Mouse (Mus musculus) left cerebral cortex, adult 2 months (tissue): ENCODE data around the gene Stmn1. TPM values are rescaled to one million over a fixed set of nuclear protein-coding genes. Genes with fewer than 3 reads are reported as not detected.
"Not testable (repeated sequence)": the region's sequence is repeated elsewhere in the genome, so short reads cannot be mapped to it uniquely, and the experiment has no call there.

ENCODE experiments used
- DNase-seq, 2 experiments: peaks; one replicate each; pipeline ENCODE4 v3.0.0; 2021 to 2022; ENCODE audit warnings: low spot score in 2 of 2, mixed read lengths in 1 of 2; ENCODE audit errors: extremely low spot score in 1 of 2
- H3K27ac ChIP-seq: fragments of 200-600 bp; 2 replicates; pipeline ENCODE4 v1.8.1; 2022
- H3K4me3 ChIP-seq: fragments of 200-600 bp; 2 replicates; pipeline ENCODE4 v1.8.1; 2022
- CTCF ChIP-seq: fragments of 200-600 bp; IDR thresholded peaks from 2 replicates; pipeline ENCODE4 v1.8.1; 2022; ENCODE audit warnings: antibody characterized with exemption, mild to moderate bottlenecking, moderate library complexity
- intact Hi-C: fragments of 180-260 bp; cut with DNase I; formaldehyde crosslinking; loops from one replicate; pipeline ENCODE4 v1.15.1; 2025
- total RNA-seq, 2 experiments: library from RNA; stranded (reverse); gene quantifications; 2 replicates each; pipeline ENCODE4 v1.2.3; 2021

Stmn1 gene
- total RNA-seq, 2 experiments from 2014 or later, result 990 to 1,034 TPM

- H3K4me3 ChIP-seq, result no peak overlapping the region
- DNase-seq, result no peak
- intact Hi-C loops, result no loop called here
- no peak overlapping the region for H3K27ac ChIP-seq
- TF ChIP-seq CTCF, result no peak
Measured at GRCm38 (mm10) chr4:134491716-134492115, 23.6 kb downstream of the Stmn1 start.

DNA sequence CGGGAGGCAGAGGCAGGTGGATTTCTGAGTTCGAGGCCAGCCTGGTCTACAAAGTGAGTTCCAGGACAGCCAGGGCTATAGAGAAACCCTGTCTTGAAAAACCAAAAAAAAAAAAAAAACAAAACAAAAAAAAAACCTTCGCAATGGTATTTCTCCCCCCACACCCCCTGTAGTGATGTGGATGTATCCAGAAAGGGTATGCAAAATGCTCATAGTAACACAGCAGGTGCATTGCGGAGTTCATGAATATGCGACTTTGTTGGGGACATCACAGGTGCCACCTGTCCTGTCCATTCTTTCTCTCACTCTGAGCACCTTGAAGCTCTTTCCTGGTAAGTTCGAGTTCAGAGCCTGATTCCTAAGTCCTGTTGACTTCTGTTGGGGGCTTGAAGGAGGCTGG is 26.0 kb downstream of the Stmn1 start:
- H3K4me3 ChIP-seq, intact Hi-C loops, H3K27ac ChIP-seq, DNase-seq: not testable (repeated sequence)

DNA sequence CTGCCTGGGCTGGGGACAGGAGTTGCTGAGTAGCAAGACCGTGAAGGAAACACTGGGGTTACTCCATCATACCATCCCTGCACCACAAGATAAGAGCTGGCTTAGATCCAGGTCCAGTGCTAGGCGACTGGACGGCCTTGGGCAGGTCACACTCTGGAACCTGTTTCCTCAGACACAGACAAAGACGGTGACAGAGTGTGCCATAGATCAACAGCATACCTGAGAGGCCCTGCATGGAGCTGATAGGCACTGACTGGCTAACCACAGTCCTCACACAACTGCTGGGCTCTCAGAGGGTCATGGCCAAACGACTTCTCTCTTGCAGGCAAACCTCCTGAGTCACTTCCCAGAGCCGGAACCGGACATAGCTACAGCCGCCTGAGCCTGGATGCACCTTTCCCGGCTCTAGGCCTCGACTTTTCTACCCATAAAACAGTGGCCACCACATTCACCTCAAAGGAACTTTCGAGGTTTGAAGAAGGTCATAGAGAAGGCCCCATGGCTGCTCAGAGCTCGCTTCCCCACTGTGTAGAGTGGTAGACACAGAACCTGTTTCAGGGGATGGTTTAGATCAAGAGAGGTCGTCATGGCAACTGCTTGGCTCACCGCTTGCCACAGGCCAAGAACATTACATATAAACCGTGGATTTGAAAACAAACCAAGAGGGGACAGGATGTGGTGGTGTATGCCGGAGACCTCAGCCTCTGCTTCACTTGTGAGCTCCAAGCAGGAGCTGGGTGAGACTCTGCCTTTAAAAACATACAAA is 26.8 kb downstream of the Stmn1 start:
- DNase-seq, result no peak
- intact Hi-C loops, result no loop called here
- H3K27ac ChIP-seq, result peak overlapping the region; percentile 98
- TF ChIP-seq CTCF, result no peak
- no peak overlapping the region for H3K4me3 ChIP-seq

DNA sequence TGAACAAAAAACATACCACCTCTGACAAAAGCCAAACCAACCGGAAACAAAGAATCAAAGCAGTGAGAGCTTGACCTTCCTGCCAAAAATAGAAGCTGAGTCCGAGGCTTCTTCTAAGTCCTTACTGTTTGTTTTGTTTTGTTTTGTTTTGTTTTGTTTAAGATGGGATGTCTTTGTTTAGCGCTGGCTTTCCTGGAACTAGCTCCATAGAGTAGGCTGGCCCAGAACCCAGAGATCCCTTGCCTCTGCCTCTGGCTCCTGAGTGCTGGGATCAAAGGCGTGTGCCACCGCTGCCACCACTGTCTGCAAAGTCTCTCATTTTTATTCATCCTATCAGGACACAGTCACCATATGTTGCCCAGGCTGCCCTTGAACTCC is 27.4 kb downstream of the Stmn1 start:
- DNase-seq, result no peak
- no peak for TF ChIP-seq CTCF
- Histone ChIP-seq H3K27ac (peak overlapping the region; percentile 98), H3K4me3 (no peak overlapping the region)
- intact Hi-C loops, result no loop called here

- no peak; the same call in 1 of the 2 replicates for TF ChIP-seq CTCF
- peak; percentile 81 to 84 for DNase-seq
- intact Hi-C loops, result no loop called here
- peak within 1 kb of the TSS; percentile 87 for H3K4me3 ChIP-seq
- peak within 1 kb of the TSS; percentile 98 for H3K27ac ChIP-seq
Measured at GRCm38 (mm10) chr4:134496595-134497210, 28.6 kb downstream of the Stmn1 start, which contains the start of gene Paqr7. Paqr7 (plus strand) TSS chr4:134496697.

GRCm38 (mm10) chr4:134497223-134497622 is 29.1 kb downstream of the Stmn1 start:
- H3K4me3 ChIP-seq, result peak overlapping the region; percentile 87
- intact Hi-C loops, result no loop called here
- TF ChIP-seq CTCF, result no peak
- DNase-seq, result no peak
- peak overlapping the region; percentile 98 for H3K27ac ChIP-seq

- no peak for DNase-seq
- TF ChIP-seq CTCF, result no peak
- intact Hi-C loops, result no loop called here
- peak overlapping the region; percentile 98 for H3K27ac ChIP-seq
- H3K4me3 ChIP-seq, result peak overlapping the region; percentile 87
Measured at GRCm38 (mm10) chr4:134497986-134498731, 30.0 kb downstream of the Stmn1 start.

DNA sequence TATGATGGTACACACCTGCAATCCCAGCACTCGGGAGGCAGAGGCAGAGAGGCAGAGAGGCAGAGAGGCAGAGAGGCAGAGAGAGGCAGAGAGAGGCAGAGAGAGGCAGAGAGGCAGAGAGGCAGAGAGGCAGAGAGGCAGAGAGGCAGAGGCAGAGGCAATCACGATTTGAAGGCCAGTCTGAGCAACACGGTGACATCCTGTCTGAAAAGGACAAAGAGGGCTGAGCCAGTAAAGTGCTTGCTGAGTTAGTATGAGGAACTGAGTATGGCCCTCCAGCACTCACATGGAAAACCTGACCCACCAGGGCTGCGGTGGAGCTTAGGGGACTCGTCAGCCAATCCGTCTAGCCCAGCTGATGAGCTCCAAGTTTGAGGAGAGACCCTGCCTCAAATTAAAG is 30.9 kb downstream of the Stmn1 start:
- intact Hi-C loops, H3K27ac ChIP-seq, DNase-seq, H3K4me3 ChIP-seq: not testable (repeated sequence)

GRCm38 (mm10) chr4:134501095-134501494 is 33.0 kb downstream of the Stmn1 start:
- no peak overlapping the region for H3K4me3 ChIP-seq
- TF ChIP-seq CTCF, result no peak
- intact Hi-C loops, result no loop called here
- no peak for DNase-seq
- H3K27ac ChIP-seq, result no peak overlapping the region

DNA sequence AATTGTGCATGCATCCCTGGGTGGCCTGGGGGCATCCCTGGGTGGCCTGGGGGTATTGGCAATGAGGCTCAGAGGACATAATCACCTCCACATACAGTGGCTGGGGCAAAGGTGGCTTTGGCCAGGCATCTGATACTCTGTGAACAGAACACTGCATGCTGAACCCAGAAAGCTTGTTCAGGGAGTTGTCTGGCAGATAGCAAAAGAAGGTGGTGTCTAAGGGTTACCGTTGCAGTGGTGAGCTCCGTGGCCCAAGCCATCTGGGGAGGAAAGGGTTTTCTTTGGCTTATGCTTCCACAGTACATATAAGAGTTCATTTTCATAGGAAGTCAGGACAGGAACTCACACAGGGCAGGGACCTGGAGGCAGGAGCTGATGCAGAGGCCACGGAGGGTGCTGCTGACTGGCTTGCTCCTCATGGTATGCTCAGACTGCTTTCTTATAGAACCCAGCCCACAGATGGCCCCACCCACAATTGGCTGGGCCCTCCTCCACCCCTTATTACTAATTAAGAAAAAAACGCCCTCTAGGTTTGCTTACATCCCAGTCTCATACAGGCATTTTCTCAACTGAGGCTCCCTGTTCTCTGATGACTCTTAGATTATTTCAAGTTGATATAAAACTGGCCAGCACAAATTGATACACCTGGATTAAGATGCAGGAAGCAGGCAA is 35.7 kb downstream of the Stmn1 start:
- H3K27ac ChIP-seq, result no peak overlapping the region
- DNase-seq, result no peak
- TF ChIP-seq CTCF, result no peak
- intact Hi-C loops, result no loop called here
- no peak overlapping the region for H3K4me3 ChIP-seq

DNA sequence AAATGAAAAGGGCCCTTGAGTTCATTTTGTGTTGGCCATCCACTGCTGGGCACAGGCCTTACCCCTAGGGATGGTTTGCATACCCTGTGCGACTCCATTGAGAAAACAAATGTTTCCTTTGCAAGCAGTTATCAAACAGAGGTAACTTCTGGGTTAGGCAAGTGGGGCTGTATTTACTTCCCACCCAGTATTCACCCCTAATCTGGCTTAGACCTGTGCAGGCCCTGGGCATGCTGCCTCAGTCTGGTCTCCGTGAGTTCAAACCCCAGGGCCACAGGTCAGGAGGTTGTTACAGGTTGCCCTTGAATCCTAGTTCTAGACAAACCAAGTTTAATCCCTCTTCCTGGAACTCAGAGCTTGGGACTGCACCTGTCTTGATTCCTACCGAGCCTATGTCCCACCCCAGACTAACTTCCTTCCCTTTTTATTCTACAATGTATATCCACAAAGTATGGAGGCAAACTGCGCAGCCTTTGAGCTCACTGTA is 37.2 kb downstream of the Stmn1 start:
- DNase-seq, result no peak
- H3K27ac ChIP-seq, result no peak overlapping the region
- intact Hi-C loops, result no loop called here
- no peak overlapping the region for H3K4me3 ChIP-seq
- no peak for TF ChIP-seq CTCF
